Mouse (Mus musculus): Measurements from ENCODE around the gene Zfp317. TPM values are rescaled to one million over a fixed set of nuclear protein-coding genes. Genes with fewer than 3 reads are reported as not detected.
"Not testable (repeated sequence)": the region's sequence is repeated elsewhere in the genome, so short reads cannot be mapped to it uniquely, and the experiment has no call there.

Gene Zfp317
- 28.0 and 32.7 TPM in 2 replicates for polyA plus RNA-seq (2012; rRNA removed)

DNA sequence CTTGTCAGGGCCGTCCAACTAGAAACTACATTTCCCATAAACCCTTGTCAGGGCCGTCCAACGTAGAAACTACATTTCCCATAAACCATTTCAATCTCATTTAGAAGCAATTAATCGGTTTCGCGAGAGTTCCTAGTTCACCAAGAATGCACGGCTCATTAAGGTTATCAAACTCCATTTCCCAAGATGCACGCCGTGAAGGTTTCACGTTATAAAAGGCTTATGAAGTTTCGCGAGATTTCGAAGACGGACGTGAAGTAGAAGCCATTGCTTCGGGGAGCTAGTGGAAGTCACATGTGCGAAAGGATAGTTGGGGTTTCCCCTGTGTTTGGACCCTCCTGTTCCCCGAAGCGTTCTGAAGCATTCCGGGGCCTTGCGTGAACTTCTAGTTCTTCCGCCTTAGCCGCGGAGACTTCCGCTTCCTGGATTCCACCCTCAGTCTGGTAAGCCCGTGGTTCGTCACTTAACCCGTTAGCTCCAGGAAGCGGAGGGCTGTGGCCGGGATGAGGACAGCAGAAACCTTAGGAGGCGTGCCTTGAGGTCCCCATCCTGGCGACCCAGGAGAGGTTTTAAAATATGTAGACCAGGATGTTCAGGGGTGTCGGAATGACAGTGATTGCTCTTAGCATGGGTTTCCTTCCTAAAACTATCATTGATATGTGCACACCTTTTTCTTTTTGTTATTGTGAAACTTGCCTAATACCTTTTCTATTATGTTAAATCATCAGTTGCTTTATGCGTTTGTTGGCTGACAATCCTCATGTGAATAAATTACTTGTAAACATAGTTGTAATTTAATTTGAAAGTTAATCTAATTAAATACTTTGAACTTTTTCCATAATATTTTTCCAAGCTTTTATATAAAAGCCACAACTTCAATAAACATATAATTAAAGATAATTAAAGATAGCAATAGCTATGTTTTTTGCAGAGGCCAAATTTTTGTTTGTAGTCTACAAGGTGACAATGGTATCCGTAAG is at the start of gene Zfp317:
Gene Zfp317 (plus strand): TSS at position 260 of the 980 bp plus-strand sequence.
- peak; percentile 100 for DNase-seq (ENCODE audit: low read depth)
- TF ChIP-seq POLR2A (IDR thresholded peaks at IDR 0.05; ENCODE audit: borderline replicate concordance, extremely low read depth, insufficient read depth, insufficient read length, poor library complexity, severe bottlenecking): peak; percentile 25; the same call in 1 of the 2 replicates
- no peak for TF ChIP-seq CTCF (IDR thresholded peaks at IDR 0.05; ENCODE audit: borderline replicate concordance, extremely low read depth, insufficient read depth, insufficient read length)

- no peak for DNase-seq (ENCODE audit: low read depth)
- no peak for TF ChIP-seq POLR2A (IDR thresholded peaks at IDR 0.05; ENCODE audit: borderline replicate concordance, extremely low read depth, insufficient read depth, insufficient read length, poor library complexity, severe bottlenecking)
- TF ChIP-seq CTCF (IDR thresholded peaks at IDR 0.05; ENCODE audit: borderline replicate concordance, extremely low read depth, insufficient read depth, insufficient read length): no peak
These were observed 39.6 kb upstream of the Zfp317 start, which contains the start of gene Olfr855 for GRCm38 (mm10) chr9:19582317-19582716. TSS of gene Olfr855 (plus strand) at chr9:19582617.

GRCm38 (mm10) chr9:19621297-19621696 is 605 bp upstream of the Zfp317 start:
- peak; percentile 11 for DNase-seq (ENCODE audit: low read depth)

DNA sequence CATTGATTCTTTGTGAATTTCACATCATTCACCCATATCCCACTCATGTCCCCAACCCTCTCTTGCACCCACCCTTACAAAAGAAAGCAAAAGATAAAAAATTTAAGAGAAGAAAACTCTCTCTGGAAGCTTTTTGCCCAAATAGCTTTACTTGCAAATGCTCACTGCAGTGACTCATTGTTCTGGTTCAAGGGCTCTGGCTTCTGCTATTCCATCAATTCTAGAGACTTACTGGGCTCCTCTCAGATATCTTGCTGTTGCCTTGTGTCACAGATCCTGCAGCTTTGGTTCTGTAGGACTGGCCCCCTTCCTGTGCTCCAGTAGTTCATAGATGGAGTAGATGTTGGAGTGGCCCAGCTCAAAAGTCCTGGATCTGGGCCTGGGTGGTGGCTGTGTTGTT is 7.7 kb downstream of the Zfp317 start:
- TF ChIP-seq POLR2A (IDR thresholded peaks at IDR 0.05; ENCODE audit: borderline replicate concordance, extremely low read depth, insufficient read depth, insufficient read length, poor library complexity, severe bottlenecking) (no peak), CTCF (IDR thresholded peaks at IDR 0.05; ENCODE audit: borderline replicate concordance, extremely low read depth, insufficient read depth, insufficient read length) (no peak)
- no peak for DNase-seq (ENCODE audit: low read depth)

More at GRCm38 (mm10) chr9:19621297-19621696, 605 bp upstream of the Zfp317 start:
- no peak for TF ChIP-seq POLR2A (IDR thresholded peaks at IDR 0.05; ENCODE audit: borderline replicate concordance, extremely low read depth, insufficient read depth, insufficient read length, poor library complexity, severe bottlenecking)

DNA sequence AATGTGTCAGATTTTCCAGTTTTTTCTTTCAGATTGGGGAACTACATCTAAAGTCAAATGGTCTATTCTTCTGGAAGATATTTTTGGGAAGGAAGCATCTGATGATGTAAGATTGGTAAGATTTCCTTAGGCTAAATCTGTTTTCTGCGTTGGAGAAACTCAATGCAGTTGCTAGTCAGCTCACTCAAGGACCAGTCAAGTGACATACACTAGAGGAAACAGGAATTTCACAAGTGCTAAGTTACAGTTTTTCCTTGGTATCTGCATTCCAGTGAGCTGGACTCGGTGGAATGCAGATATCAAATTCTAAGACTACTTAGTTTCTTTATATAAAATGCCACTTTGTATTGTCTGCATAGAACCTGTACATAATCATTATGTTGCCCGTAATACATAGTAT is 23.3 kb downstream of the Zfp317 start:
- TF ChIP-seq CTCF (IDR thresholded peaks at IDR 0.05; ENCODE audit: borderline replicate concordance, extremely low read depth, insufficient read depth, insufficient read length) (no peak), POLR2A (IDR thresholded peaks at IDR 0.05; ENCODE audit: borderline replicate concordance, extremely low read depth, insufficient read depth, insufficient read length, poor library complexity, severe bottlenecking) (no peak)
- DNase-seq (ENCODE audit: low read depth): no peak

DNA sequence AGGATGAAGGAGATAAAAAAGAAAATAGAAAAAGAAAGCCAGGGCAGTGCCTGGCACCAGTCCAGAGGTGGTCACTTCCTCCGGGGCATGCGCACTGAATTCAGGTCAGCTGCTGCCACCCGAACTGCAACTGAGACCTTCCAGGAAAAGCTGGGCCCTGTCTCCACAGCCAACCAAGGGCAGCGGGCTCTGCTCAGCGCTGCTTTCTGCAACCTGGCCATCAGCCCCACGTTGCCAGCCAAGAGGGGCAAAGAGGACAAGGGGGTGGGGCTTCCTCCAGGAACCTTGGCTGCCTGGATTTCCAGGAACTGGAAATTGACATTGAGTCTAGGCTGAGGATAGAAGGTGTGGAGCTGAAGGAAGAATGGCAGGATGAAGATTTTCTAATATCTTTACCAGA is 68.4 kb downstream of the Zfp317 start:
- TF ChIP-seq POLR2A (IDR thresholded peaks at IDR 0.05; ENCODE audit: borderline replicate concordance, extremely low read depth, insufficient read depth, insufficient read length, poor library complexity, severe bottlenecking) (no peak), CTCF (IDR thresholded peaks at IDR 0.05; ENCODE audit: borderline replicate concordance, extremely low read depth, insufficient read depth, insufficient read length) (no peak)
- DNase-seq (ENCODE audit: low read depth): no peak

DNA sequence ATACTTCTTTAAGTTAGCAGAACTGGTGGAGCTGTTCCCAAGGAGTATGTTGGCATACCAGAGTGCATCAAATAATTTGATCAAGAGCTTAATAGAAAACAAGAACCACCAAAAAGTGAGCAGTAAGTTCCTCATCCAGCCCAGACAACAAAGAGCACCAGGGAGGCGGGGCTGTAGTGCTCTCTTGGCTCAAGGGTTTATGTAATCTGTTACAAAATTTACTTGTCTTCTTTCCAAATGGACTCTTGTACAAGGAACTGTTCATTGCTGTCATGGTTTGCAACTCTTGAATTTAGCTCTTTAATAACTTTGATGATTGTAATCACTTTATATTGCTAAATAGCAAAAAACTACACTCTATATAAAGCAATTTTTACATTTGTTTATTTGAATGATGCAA is 69.5 kb downstream of the Zfp317 start:
- DNase-seq (ENCODE audit: low read depth): no peak
- TF ChIP-seq POLR2A (IDR thresholded peaks at IDR 0.05; ENCODE audit: borderline replicate concordance, extremely low read depth, insufficient read depth, insufficient read length, poor library complexity, severe bottlenecking) (no peak), CTCF (IDR thresholded peaks at IDR 0.05; ENCODE audit: borderline replicate concordance, extremely low read depth, insufficient read depth, insufficient read length) (no peak)

DNA sequence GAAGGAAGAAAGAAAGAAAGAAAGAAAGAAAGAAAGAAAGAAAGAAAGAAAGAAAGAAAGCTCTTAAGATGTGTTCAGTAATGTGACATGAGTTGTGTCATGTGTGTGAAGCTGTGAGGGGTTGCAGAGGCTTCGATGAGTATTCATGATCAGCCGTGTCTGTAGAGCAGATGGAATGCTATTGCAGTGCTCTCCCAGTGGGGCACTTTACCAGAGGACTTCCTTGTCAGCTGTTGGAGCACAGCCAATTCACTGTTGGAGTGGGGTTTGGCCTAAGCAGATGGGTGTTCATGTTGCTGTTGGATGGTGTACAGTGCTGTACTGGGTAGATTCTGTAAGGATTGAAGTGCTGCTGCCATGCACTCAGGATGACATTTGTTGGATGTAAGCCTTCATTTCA is 70.5 kb downstream of the Zfp317 start:
- TF ChIP-seq CTCF (IDR thresholded peaks at IDR 0.05; ENCODE audit: borderline replicate concordance, extremely low read depth, insufficient read depth, insufficient read length): no peak
- no peak for TF ChIP-seq POLR2A (IDR thresholded peaks at IDR 0.05; ENCODE audit: borderline replicate concordance, extremely low read depth, insufficient read depth, insufficient read length, poor library complexity, severe bottlenecking)
- peak; percentile 14 for DNase-seq (ENCODE audit: low read depth)

DNA sequence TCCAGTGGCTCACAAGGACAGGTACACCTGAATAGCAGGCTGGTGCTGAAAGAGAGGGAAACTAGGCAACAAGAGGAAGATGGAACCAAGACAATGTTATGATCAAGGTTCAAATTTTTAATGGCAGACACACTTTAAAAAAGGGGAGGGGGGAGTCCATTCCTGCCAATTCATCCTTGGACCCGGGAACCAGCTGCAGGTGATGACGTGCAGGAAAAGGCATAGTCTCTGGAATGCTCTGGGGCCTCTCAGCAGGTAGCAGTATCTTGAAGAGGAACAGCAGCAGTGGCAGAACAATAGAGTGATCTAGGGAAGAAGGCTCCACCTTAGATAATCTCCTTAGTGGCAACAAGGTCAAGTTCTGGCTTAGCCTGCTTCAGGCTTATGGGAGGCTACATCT is 72.4 kb downstream of the Zfp317 start:
- DNase-seq (ENCODE audit: low read depth): not testable (repeated sequence)

DNA sequence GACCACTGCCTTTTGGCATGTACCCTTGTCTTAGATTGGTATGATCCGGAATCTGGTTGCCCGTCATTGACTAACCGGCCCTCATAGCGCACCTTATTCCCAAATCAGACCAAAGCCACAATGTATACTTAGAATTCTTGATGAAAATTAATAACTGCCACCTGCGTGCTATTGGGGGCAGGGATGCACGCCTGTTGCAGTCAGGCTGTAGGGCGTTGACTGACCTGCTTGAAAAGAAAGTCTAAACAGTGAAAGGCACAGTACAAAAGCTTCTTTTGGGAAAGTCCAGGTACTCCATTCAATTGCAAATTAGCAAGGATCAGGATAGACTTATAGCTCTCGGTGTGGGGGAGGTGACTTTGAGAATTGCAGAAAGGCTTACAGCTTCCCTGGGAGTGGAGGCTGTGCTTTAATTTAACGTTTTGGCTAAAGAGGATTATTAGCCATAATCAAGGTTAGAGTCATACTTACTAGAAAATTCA is 73.0 kb downstream of the Zfp317 start:
- DNase-seq (ENCODE audit: low read depth): not testable (repeated sequence)

Other genes with a start within 250 kb of the Zfp317 start
- not detected in 2 replicates for gene Olfr847, start 243.4 kb upstream of the Zfp317 start, polyA plus RNA-seq (2012; rRNA removed)
- gene Olfr849, start 181.8 kb upstream of the Zfp317 start, polyA plus RNA-seq (2012; rRNA removed): not detected in 2 replicates
- not detected in 2 replicates for gene Olfr850, start 143.9 kb upstream of the Zfp317 start, polyA plus RNA-seq (2012; rRNA removed)
- not detected in 2 replicates for gene Olfr851, start 128.8 kb upstream of the Zfp317 start, polyA plus RNA-seq (2012; rRNA removed)
- gene Olfr853, start 81.0 kb upstream of the Zfp317 start, polyA plus RNA-seq (2012; rRNA removed): not detected in 2 replicates
- not detected in 2 replicates for gene Olfr854, start 54.7 kb upstream of the Zfp317 start, polyA plus RNA-seq (2012; rRNA removed)
- gene Olfr855, start 39.5 kb upstream of the Zfp317 start, polyA plus RNA-seq (2012; rRNA removed): not detected in 2 replicates
- gene Olfr857, start 87.3 kb downstream of the Zfp317 start, polyA plus RNA-seq (2012; rRNA removed): 0.05 TPM in 1 of 2 replicates, not detected in the other
- not detected in 2 replicates for gene Olfr58, start 158.2 kb downstream of the Zfp317 start, polyA plus RNA-seq (2012; rRNA removed)
- not detected in 2 replicates for gene Olfr859, start 182.8 kb downstream of the Zfp317 start, polyA plus RNA-seq (2012; rRNA removed)
- gene Olfr860, start 227.6 kb downstream of the Zfp317 start, polyA plus RNA-seq (2012; rRNA removed): not detected in 2 replicates